Mouse (Mus musculus): ENCODE measurements around the gene Cryab. TPM values are rescaled to one million over a fixed set of nuclear protein-coding genes. Genes with fewer than 3 reads are reported as not detected.

Cryab gene
- total RNA-seq, 2 experiments from 2014 or later: 55.3 to 197 TPM

GRCm38 (mm10) chr9:50797641-50798040, 46.5 kb downstream of the Cryab start:
- DNase-seq: no peak

- peak; percentile 72 for DNase-seq
Observed at GRCm38 (mm10) chr9:50798368-50798767, 47.2 kb downstream of the Cryab start.

- DNase-seq: peak; percentile 56
Observed at GRCm38 (mm10) chr9:50800985-50801384, 49.9 kb downstream of the Cryab start.

- DNase-seq: no peak
Observed at GRCm38 (mm10) chr9:50803055-50803671, 52.0 kb downstream of the Cryab start.

Other genes with a start within 250 kb of the Cryab start
- 10 to 100 TPM; 62.0 to 72.7 TPM for gene Pts, start 222.6 kb upstream of the Cryab start, total RNA-seq (2021)
- gene Il18, start 196.5 kb upstream of the Cryab start, total RNA-seq (2021): 1 to 10 TPM; 5.3 to 6.5 TPM
- 1 to 10 TPM; 3.1 to 3.3 TPM for gene Bco2, start 196.1 kb upstream of the Cryab start, total RNA-seq (2021)
- gene Tex12, start 190.0 kb upstream of the Cryab start, total RNA-seq (2021): not detected
- gene Sdhd, start 147.5 kb upstream of the Cryab start, total RNA-seq (2021): 100 to 1,000 TPM; 628 to 725 TPM
- gene Timm8b, start 147.4 kb upstream of the Cryab start, total RNA-seq (2021): 100 to 1,000 TPM; 164 to 170 TPM
- 1 to 10 TPM; 1.1 to 1.8 TPM for gene Pih1d2, start 134.0 kb upstream of the Cryab start, total RNA-seq (2021)
- 10 to 100 TPM; 20.6 to 24.6 TPM for gene Nkapd1, start 133.9 kb upstream of the Cryab start, total RNA-seq (2021)
- 100 to 1,000 TPM; 310 to 317 TPM for gene Dlat, start 91.5 kb upstream of the Cryab start, total RNA-seq (2021)
- 10 to 100 TPM in 1 of 2 experiments, 1 to 10 TPM in 1; 7.8 to 10.1 TPM for gene Dixdc1, start 11.8 kb upstream of the Cryab start, total RNA-seq (2021)
- 1 to 10 TPM; 6.5 to 7.1 TPM for gene 2310030G06Rik, start 4.8 kb upstream of the Cryab start, total RNA-seq (2021)
- gene Hspb2, start 1.0 kb downstream of the Cryab start, total RNA-seq (2021): 10 to 100 TPM in 1 of 2 experiments, 1 to 10 TPM in 1; 5.1 to 13.5 TPM
- 1 to 10 TPM; 4.6 to 7.8 TPM for gene Fdxacb1, start 16.9 kb downstream of the Cryab start, total RNA-seq (2021)
- 10 to 100 TPM; 27.9 to 28.0 TPM for gene Alg9, start 23.7 kb downstream of the Cryab start, total RNA-seq (2021)
- 10 to 100 TPM; 31.2 to 32.2 TPM for gene 1110032A03Rik, start 24.2 kb downstream of the Cryab start, total RNA-seq (2021)
- gene Ppp2r1b, start 94.0 kb downstream of the Cryab start, total RNA-seq (2021): 10 to 100 TPM; 35.1 to 36.5 TPM